Mouse (Mus musculus) liver, embryonic 14.5 days (tissue): Measurements from ENCODE around the gene Lman2l.

Source experiments
- CTCF ChIP-seq: IDR thresholded peaks from 2 replicates; pipeline ENCODE4 v1.5.1; 2016; ENCODE audit warnings: antibody characterized with exemption, low read depth, control low read depth
- EP300 ChIP-seq: IDR thresholded peaks from 2 replicates; pipeline ENCODE4 v1.6.1; 2016; ENCODE audit warnings: antibody characterized with exemption, low read depth

- no peak for TF ChIP-seq EP300
- 0 out of 2 replicates have a peak, but pooled peaks have one; percentile 18 for TF ChIP-seq CTCF
These were observed 65.5 kb downstream of the Lman2l start for GRCm38 (mm10) chr1:36379582-36379981.
